Mouse (Mus musculus): Measurements from ENCODE around the gene Mettl7a3. TPM values are rescaled to one million over a fixed set of nuclear protein-coding genes. Genes with fewer than 3 reads are reported as not detected.
"Not testable (repeated sequence)": the region's sequence is repeated elsewhere in the genome, so short reads cannot be mapped to it uniquely, and the experiment has no call there.

Mettl7a3 gene
- polyA plus RNA-seq, 1 experiment, result 1.1 TPM

GRCm38 (mm10) chr15:100306201-100306600, 28.5 kb upstream of the Mettl7a3 start:
- Histone ChIP-seq H3K4me3 (replicated peaks; ENCODE audit: extremely low read depth, low read depth, low read length) (peak overlapping the region; percentile 57), H3K4me1 (ENCODE audit: control insufficient read depth, insufficient read depth, low read length) (no peaks in the 10 kb centered on the region)
- TF ChIP-seq CTCF (IDR thresholded peaks at IDR 0.05; ENCODE audit: insufficient read depth, low read length) (no peak), POLR2A (IDR thresholded peaks at IDR 0.05; ENCODE audit: borderline replicate concordance, extremely low read depth, low read depth, low read length) (no peak)
- no peak for DNase-seq
- WGBS, result 60% methylated on average over 2 of the region's 2 CpGs

DNA sequence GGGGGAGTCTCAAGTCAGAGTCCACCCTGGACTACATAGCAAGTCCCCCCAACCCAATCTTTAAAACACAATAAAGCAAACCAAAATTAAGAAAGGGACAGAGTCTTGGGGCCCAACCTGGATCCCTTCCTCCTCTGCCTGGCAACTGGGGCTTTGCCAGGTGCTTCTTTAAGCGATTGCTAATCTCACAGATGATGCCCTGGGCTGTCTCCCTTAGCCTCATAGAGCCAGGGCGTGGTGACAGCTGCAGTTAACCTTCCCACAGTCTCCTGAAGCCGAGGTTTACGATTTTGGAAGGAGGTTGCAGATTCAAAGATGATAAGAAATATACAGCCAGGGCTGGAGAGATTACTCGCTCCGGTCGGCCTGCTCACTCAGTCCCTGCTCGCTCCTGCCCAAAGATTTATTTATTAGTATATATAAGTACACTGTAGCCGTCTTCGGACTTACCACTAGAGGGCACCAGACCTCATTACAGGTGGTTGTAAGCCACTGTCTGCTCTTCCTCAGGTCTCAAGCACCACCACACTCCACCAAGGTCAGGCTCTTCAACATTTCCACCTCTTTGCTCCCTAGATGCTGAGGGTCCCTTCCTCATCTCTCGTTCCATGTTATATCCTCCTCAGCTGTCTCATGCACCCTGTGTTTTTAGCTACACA, 27.2 kb upstream of the Mettl7a3 start:
- not testable (repeated sequence) for DNase-seq; H3K4me1 ChIP-seq (ENCODE audit: control insufficient read depth, insufficient read depth, low read length)
- 15% methylated on average over 11 of the region's 11 CpGs for WGBS
- H3K4me3 ChIP-seq (replicated peaks; ENCODE audit: extremely low read depth, low read depth, low read length), result peak overlapping the region; percentile 41
- 0 out of 2 replicates have a peak, but pooled peaks have one; percentile 29 for TF ChIP-seq CTCF (IDR thresholded peaks at IDR 0.05; ENCODE audit: insufficient read depth, low read length)

- peaks cover 3% of the 10 kb centered on the region; the same call in 1 of the 2 replicates for H3K4me1 ChIP-seq (ENCODE audit: control insufficient read depth, insufficient read depth, low read length)
- no peak for DNase-seq
- TF ChIP-seq CTCF (IDR thresholded peaks at IDR 0.05; ENCODE audit: insufficient read depth, low read length) (no peak), POLR2A (IDR thresholded peaks at IDR 0.05; ENCODE audit: borderline replicate concordance, extremely low read depth, low read depth, low read length) (no peak)
- H3K4me3 ChIP-seq (replicated peaks; ENCODE audit: extremely low read depth, low read depth, low read length), result no peak overlapping the region
- 24% methylated on average over 2 of the region's 2 CpGs for WGBS
Observed at GRCm38 (mm10) chr15:100312346-100312745, 22.4 kb upstream of the Mettl7a3 start.

DNA sequence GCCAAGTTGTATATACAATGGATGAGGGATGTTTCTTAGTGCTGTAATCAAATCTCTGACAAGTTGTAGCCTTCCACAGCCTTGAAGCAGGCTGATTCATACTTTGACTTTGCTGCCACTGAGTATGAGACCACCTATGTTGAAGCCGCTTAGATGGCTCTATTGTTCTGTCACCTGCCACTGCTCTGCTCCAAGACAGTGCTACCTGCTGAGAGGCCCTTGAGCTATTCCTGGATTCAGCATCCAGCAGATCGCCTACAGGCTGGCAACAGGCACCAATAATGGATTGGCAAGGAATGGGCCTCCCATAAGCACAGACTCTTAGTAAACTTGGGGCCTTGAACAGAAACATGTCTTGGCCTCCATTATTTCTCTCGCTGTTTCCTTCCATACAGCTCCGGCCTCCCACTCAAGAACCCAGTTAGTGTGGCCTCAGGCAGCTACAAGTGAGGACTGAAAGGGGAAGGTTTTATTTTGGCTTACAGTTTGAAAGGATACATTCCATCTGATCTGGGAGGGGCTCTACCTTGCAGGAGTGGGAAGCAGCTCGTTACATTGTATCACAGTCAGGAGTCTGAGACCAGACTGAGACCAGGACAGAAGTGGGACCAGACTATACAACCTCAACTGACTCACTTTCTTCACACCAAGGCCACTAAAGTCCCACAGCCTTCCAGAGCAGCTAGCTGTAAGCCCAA, 20.1 kb upstream of the Mettl7a3 start:
- TF ChIP-seq POLR2A (IDR thresholded peaks at IDR 0.05; ENCODE audit: borderline replicate concordance, extremely low read depth, low read depth, low read length), result no peak
- no peak for TF ChIP-seq CTCF (IDR thresholded peaks at IDR 0.05; ENCODE audit: insufficient read depth, low read length)
- 93% methylated on average over 5 of the region's 5 CpGs for WGBS
- no peak overlapping the region for H3K4me3 ChIP-seq (replicated peaks; ENCODE audit: extremely low read depth, low read depth, low read length)
- DNase-seq, result no peak
- H3K4me1 ChIP-seq (ENCODE audit: control insufficient read depth, insufficient read depth, low read length), result peaks cover 13% of the 10 kb centered on the region

- H3K4me3 ChIP-seq (replicated peaks; ENCODE audit: extremely low read depth, low read depth, low read length); DNase-seq: not testable (repeated sequence)
- H3K4me1 ChIP-seq (ENCODE audit: control insufficient read depth, insufficient read depth, low read length), result peaks cover 15% of the 10 kb centered on the region
- 38% methylated on average over 4 of the region's 4 CpGs for WGBS
Observed at GRCm38 (mm10) chr15:100318014-100318671, 16.6 kb upstream of the Mettl7a3 start.

GRCm38 (mm10) chr15:100319884-100320283, 14.8 kb upstream of the Mettl7a3 start:
- Histone ChIP-seq H3K4me1 (ENCODE audit: control insufficient read depth, insufficient read depth, low read length) (peaks cover 15% of the 10 kb centered on the region), H3K4me3 (replicated peaks; ENCODE audit: extremely low read depth, low read depth, low read length) (no peak overlapping the region)
- 77% methylated on average over 1 of the region's 1 CpGs for WGBS
- DNase-seq, result no peak
- no peak for TF ChIP-seq POLR2A (IDR thresholded peaks at IDR 0.05; ENCODE audit: borderline replicate concordance, extremely low read depth, low read depth, low read length)
- TF ChIP-seq CTCF (IDR thresholded peaks at IDR 0.05; ENCODE audit: insufficient read depth, low read length), result no peak

GRCm38 (mm10) chr15:100320295-100320905, 14.3 kb upstream of the Mettl7a3 start:
- peak; percentile 56 for DNase-seq
- Histone ChIP-seq H3K4me3 (replicated peaks; ENCODE audit: extremely low read depth, low read depth, low read length) (no peak overlapping the region), H3K4me1 (ENCODE audit: control insufficient read depth, insufficient read depth, low read length) (peaks cover 15% of the 10 kb centered on the region)
- TF ChIP-seq POLR2A (IDR thresholded peaks at IDR 0.05; ENCODE audit: borderline replicate concordance, extremely low read depth, low read depth, low read length) (no peak), CTCF (IDR thresholded peaks at IDR 0.05; ENCODE audit: insufficient read depth, low read length) (no peak)
- WGBS, result 49% methylated on average over 9 of the region's 9 CpGs

GRCm38 (mm10) chr15:100321134-100321533, 13.6 kb upstream of the Mettl7a3 start:
- Histone ChIP-seq H3K4me3 (replicated peaks; ENCODE audit: extremely low read depth, low read depth, low read length) (no peak overlapping the region), H3K4me1 (ENCODE audit: control insufficient read depth, insufficient read depth, low read length) (peaks cover 15% of the 10 kb centered on the region)
- peak; percentile 73 for DNase-seq
- WGBS, result 25% methylated on average over 5 of the region's 5 CpGs
- TF ChIP-seq POLR2A (IDR thresholded peaks at IDR 0.05; ENCODE audit: borderline replicate concordance, extremely low read depth, low read depth, low read length), result no peak
- peak; percentile 63; the same call in 1 of the 2 replicates for TF ChIP-seq CTCF (IDR thresholded peaks at IDR 0.05; ENCODE audit: insufficient read depth, low read length)

GRCm38 (mm10) chr15:100324021-100324591, 10.6 kb upstream of the Mettl7a3 start:
- no peak for DNase-seq
- 69% methylated on average over 12 of the region's 12 CpGs for WGBS
- TF ChIP-seq CTCF (IDR thresholded peaks at IDR 0.05; ENCODE audit: insufficient read depth, low read length) (no peak), POLR2A (IDR thresholded peaks at IDR 0.05; ENCODE audit: borderline replicate concordance, extremely low read depth, low read depth, low read length) (no peak)

More at GRCm38 (mm10) chr15:100324021-100324591, 10.6 kb upstream of the Mettl7a3 start:
- H3K4me3 ChIP-seq (replicated peaks; ENCODE audit: extremely low read depth, low read depth, low read length), result no peak overlapping the region
- H3K4me1 ChIP-seq (ENCODE audit: control insufficient read depth, insufficient read depth, low read length), result peaks cover 6% of the 10 kb centered on the region

Measured in lung, adult 2 months (tissue).